Mouse (Mus musculus) heart, adult 2 months (tissue): ENCODE data around the gene E330021D16Rik.

Experiments
- CTCF ChIP-seq: fragments of 200-600 bp; IDR thresholded peaks from 2 replicates; pipeline ENCODE4 v1.8.1; 2022; ENCODE audit warnings: antibody characterized with exemption, mild to moderate bottlenecking, moderate library complexity
- POLR2A ChIP-seq: fragments of 200-500 bp; IDR thresholded peaks from 2 replicates; pipeline ENCODE4 v1.6.1; 2011; ENCODE audit warnings: mild to moderate bottlenecking, low read depth, low read length, control low read depth; ENCODE audit not compliant: insufficient read depth

- TF ChIP-seq CTCF = peak; percentile 83
- no peak for TF ChIP-seq POLR2A
Measured at GRCm38 (mm10) chr6:136353399-136354184, 61.8 kb downstream of the E330021D16Rik start.
